Mouse (Mus musculus): ENCODE measurements around the gene Plcg1. TPM values are rescaled to one million over a fixed set of nuclear protein-coding genes. Genes with fewer than 3 reads are reported as not detected.

Plcg1 gene
- polyA plus RNA-seq, 2 experiments = 3.9 to 5.4 TPM

DNA sequence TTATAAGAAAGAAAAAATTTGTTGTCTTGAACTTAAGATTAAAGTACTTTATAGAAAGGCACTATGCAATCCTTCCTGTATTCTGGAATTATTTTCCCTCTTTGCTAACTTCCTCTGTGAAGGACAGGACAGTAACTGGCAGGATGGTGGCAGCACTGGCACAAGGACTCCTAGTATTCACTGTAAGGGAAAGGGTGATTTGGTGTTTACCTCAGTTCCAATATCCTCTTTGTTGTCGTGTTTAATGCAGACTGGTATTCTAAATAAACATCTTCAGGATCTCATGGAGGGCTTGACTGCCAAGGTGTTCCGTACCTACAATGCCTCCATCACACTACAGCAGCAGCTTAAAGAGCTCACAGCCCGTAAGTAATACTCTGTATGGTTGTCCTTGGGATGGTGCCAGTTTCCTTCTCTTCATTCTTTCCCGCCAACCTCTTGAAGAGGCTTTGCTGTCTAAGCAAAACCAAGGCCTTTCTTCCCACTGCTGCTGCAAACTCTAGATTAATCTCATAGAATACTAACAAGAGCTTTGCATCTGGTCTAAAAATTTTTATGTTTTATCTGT, 15.6 kb upstream of the Plcg1 start:
- Histone ChIP-seq H3K4me1 (replicated peaks; ENCODE audit: control insufficient read depth in 2 of 2, insufficient read depth in 2 of 2, low read length in 1 of 2) (no peaks in the 10 kb centered on the region), H3K27me3 (ENCODE audit: control insufficient read depth, insufficient read depth, low read length) (no peaks in the 10 kb centered on the region), H3K9me3 (ENCODE audit: control insufficient read depth, low read length) (no peaks in the 10 kb centered on the region), H3K9ac (replicated peaks) (no peak overlapping the region), H3K36me3 (replicated peaks; ENCODE audit: control insufficient read depth, insufficient read depth, low read depth) (peaks cover 92% of the 10 kb centered on the region), H3K4me2 (ENCODE audit: low read depth) (no peak overlapping the region), H3K4me3 (ENCODE audit: insufficient read depth in 1 of 2, low read depth in 2 of 2, low read length in 2 of 2) (no peak overlapping the region), H3K27ac (no peak overlapping the region)
- no peak for DNase-seq (ENCODE audit: low read depth in 3 of 3, low spot score in 3 of 3)
- no peak for TF ChIP-seq EP300 (IDR thresholded peaks at IDR 0.05; ENCODE audit: low read depth)
- no peak for TF ChIP-seq CTCF (IDR thresholded peaks at IDR 0.05; ENCODE audit: low read depth)
- ATAC-seq (ENCODE audit: insufficient read depth) = no peak
- 87% methylated on average over 4 of the region's 4 CpGs for WGBS (ENCODE audit: insufficient replicate concordance)

DNA sequence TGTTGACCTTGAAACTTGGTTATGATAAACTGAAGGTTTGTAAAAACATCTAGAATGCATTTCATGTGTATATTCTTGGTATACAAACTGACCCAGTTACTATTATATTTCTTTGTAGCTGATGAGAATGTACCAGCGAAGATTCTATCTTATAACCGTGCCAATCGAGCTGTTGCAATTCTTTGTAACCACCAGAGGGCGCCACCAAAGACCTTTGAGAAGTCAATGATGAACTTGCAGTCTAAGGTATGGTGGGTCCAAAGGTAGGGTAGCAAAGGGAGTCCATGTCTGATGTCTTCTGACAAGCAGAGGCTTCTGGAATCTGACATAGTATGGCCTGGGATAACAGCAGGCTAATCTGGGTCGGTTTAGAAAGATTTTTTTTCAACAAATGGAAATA, 13.8 kb upstream of the Plcg1 start:
- peaks cover 92% of the 10 kb centered on the region for H3K36me3 ChIP-seq (replicated peaks; ENCODE audit: control insufficient read depth, insufficient read depth, low read depth)

DNA sequence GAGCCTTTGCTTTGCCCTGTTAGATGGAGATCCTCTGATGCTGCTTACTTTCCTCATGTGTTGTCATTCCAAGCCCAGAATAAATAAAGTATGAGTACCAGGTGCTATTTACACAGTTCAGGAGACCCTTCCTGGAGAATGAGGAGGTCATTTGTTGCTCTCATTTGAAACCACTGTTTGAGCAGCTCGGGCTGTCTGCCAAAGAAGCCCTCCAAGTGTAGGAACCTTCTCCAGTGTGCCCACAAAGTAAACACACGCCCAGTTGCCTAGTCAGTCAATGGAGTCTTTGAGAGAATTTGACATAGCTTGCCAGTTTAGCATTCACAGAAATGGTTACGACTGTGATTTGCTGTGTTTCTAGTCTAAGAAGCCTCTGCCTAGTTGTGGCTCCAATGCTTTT, 12.3 kb upstream of the Plcg1 start:
- ATAC-seq (ENCODE audit: insufficient read depth) (no peak), DNase-seq (ENCODE audit: low read depth in 3 of 3, low spot score in 3 of 3) (no peak)
- Histone ChIP-seq H3K9me3 (ENCODE audit: control insufficient read depth, low read length) (no peaks in the 10 kb centered on the region), H3K27me3 (ENCODE audit: control insufficient read depth, insufficient read depth, low read length) (no peaks in the 10 kb centered on the region), H3K4me2 (ENCODE audit: low read depth) (no peak overlapping the region), H3K27ac (no peak overlapping the region), H3K36me3 (replicated peaks; ENCODE audit: control insufficient read depth, insufficient read depth, low read depth) (peaks cover 94% of the 10 kb centered on the region), H3K4me1 (replicated peaks; ENCODE audit: control insufficient read depth in 2 of 2, insufficient read depth in 2 of 2, low read length in 1 of 2) (no peaks in the 10 kb centered on the region), H3K9ac (replicated peaks) (no peak overlapping the region), H3K4me3 (ENCODE audit: insufficient read depth in 1 of 2, low read depth in 2 of 2, low read length in 2 of 2) (no peak overlapping the region)
- no peak for TF ChIP-seq CTCF (IDR thresholded peaks at IDR 0.05; ENCODE audit: low read depth)
- no peak for TF ChIP-seq EP300 (IDR thresholded peaks at IDR 0.05; ENCODE audit: low read depth)
- 85% methylated on average over 3 of the region's 3 CpGs for WGBS (ENCODE audit: insufficient replicate concordance)

More for the DNA sequence above, 13.8 kb upstream of the Plcg1 start:
- peak; percentile 75 for TF ChIP-seq CTCF (IDR thresholded peaks at IDR 0.05; ENCODE audit: low read depth)
- no peak for TF ChIP-seq EP300 (IDR thresholded peaks at IDR 0.05; ENCODE audit: low read depth)
- WGBS (ENCODE audit: insufficient replicate concordance) = 65% methylated on average over 5 of the region's 5 CpGs
- no peaks in the 10 kb centered on the region for H3K27me3 ChIP-seq (ENCODE audit: control insufficient read depth, insufficient read depth, low read length)
- H3K9me3 ChIP-seq (ENCODE audit: control insufficient read depth, low read length) = no peaks in the 10 kb centered on the region
- no peaks in the 10 kb centered on the region for H3K4me1 ChIP-seq (replicated peaks; ENCODE audit: control insufficient read depth in 2 of 2, insufficient read depth in 2 of 2, low read length in 1 of 2)
- H3K27ac ChIP-seq = no peak overlapping the region
- no peak overlapping the region for H3K4me2 ChIP-seq (ENCODE audit: low read depth)
- no peak overlapping the region for H3K4me3 ChIP-seq (ENCODE audit: insufficient read depth in 1 of 2, low read depth in 2 of 2, low read length in 2 of 2)
- DNase-seq (ENCODE audit: low read depth in 3 of 3, low spot score in 3 of 3) = peak; percentile 29 to 34 (median 31)
- no peak for ATAC-seq (ENCODE audit: insufficient read depth)
- H3K9ac ChIP-seq (replicated peaks) = no peak overlapping the region

DNA sequence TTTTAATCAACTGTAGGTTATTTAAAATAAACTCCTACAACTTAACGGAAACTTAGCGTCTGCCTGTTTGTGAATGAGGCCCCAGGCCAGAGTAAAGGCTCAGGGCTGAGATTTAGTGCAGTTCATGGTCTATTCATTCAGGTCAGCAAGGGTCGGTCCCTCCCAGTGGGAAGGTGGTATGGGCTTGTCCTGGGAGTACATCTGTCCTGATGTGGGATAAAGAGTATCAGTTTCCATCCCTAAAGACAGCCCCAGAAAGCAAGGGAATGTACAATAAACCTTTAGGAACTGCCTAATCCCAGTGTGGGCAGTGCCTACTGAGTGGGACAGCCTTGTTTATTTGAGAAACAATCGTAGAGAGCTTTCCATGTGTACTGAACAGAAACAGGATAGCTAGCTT, 8.4 kb upstream of the Plcg1 start:
- H3K4me1 ChIP-seq (replicated peaks; ENCODE audit: control insufficient read depth in 2 of 2, insufficient read depth in 2 of 2, low read length in 1 of 2) = no peaks in the 10 kb centered on the region
- DNase-seq (ENCODE audit: low read depth in 3 of 3, low spot score in 3 of 3) (no peak), ATAC-seq (ENCODE audit: insufficient read depth) (no peak)
- WGBS (ENCODE audit: insufficient replicate concordance) = 91% methylated on average over 4 of the region's 4 CpGs
- H3K27ac ChIP-seq = no peak overlapping the region
- H3K9ac ChIP-seq (replicated peaks) = no peak overlapping the region
- H3K36me3 ChIP-seq (replicated peaks; ENCODE audit: control insufficient read depth, insufficient read depth, low read depth) = peaks cover 62% of the 10 kb centered on the region
- no peak overlapping the region for H3K4me2 ChIP-seq (ENCODE audit: low read depth)
- H3K27me3 ChIP-seq (ENCODE audit: control insufficient read depth, insufficient read depth, low read length) = no peaks in the 10 kb centered on the region
- H3K9me3 ChIP-seq (ENCODE audit: control insufficient read depth, low read length) = no peaks in the 10 kb centered on the region
- TF ChIP-seq CTCF (IDR thresholded peaks at IDR 0.05; ENCODE audit: low read depth) (no peak), EP300 (IDR thresholded peaks at IDR 0.05; ENCODE audit: low read depth) (no peak)
- H3K4me3 ChIP-seq (ENCODE audit: insufficient read depth in 1 of 2, low read depth in 2 of 2, low read length in 2 of 2) = no peak overlapping the region

DNA sequence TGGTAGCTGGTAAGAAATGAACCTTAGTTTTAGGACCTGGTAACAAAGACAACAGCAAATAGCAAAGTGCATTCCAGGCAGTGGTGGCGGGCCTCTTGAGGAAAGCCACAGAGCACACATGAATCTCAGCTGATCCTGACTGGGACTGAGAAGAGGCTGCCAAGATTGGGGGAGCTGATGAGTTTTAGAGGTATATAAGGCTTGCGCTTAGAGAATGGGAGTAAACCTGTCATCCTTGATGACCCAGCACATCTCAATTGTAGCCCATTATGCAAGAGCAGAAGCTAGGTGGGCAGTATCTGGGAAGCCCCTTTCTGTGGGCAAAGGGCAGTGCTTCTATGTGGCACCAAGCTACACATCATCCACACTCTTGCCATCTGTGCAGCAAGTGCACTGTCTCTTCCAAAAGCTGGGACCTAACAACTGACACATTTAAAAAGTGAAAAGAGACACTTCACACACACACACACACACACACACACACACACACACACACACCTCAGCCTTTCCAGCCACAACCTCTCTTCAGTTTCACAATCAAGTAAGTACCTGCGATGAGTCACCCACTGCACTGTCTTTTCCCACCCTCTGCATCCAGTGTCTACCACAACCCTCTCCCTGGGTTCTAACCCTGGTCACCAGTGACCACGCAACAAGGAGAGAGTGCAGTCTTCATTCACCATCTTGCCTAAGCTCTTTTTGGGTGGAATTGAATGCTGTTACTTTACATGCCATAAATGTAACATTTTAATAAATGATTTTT, 7.3 kb upstream of the Plcg1 start:
- H3K4me1 ChIP-seq (replicated peaks; ENCODE audit: control insufficient read depth in 2 of 2, insufficient read depth in 2 of 2, low read length in 1 of 2) = no peaks in the 10 kb centered on the region
- peaks cover 52% of the 10 kb centered on the region for H3K36me3 ChIP-seq (replicated peaks; ENCODE audit: control insufficient read depth, insufficient read depth, low read depth)
- H3K4me2 ChIP-seq (ENCODE audit: low read depth) = no peak overlapping the region
- 85% methylated on average over 4 of the region's 4 CpGs for WGBS (ENCODE audit: insufficient replicate concordance)
- TF ChIP-seq EP300 (IDR thresholded peaks at IDR 0.05; ENCODE audit: low read depth) (no peak), CTCF (IDR thresholded peaks at IDR 0.05; ENCODE audit: low read depth) (no peak)
- ATAC-seq (ENCODE audit: insufficient read depth) (peak; percentile 20; the same call in 1 of the 2 replicates), DNase-seq (ENCODE audit: low read depth in 3 of 3, low spot score in 3 of 3) (no peak)
- no peak overlapping the region for H3K27ac ChIP-seq
- no peaks in the 10 kb centered on the region for H3K27me3 ChIP-seq (ENCODE audit: control insufficient read depth, insufficient read depth, low read length)
- no peak overlapping the region for H3K4me3 ChIP-seq (ENCODE audit: insufficient read depth in 1 of 2, low read depth in 2 of 2, low read length in 2 of 2)
- no peak overlapping the region for H3K9ac ChIP-seq (replicated peaks)
- no peaks in the 10 kb centered on the region for H3K9me3 ChIP-seq (ENCODE audit: control insufficient read depth, low read length)

Data from liver, embryonic 14.5 days (tissue).